Mouse (Mus musculus) ES-Bruce4 (cell line): ENCODE data around the gene Myl10. TPM values are rescaled to one million over a fixed set of nuclear protein-coding genes. Genes with fewer than 3 reads are reported as not detected.
A peak's percentile ranks its signal among the peaks of the same experiment; 100 is the strongest.
"Not testable (repeated sequence)": the region's sequence is repeated elsewhere in the genome, so short reads cannot be mapped to it uniquely, and the experiment has no call there.

Experiments used
- H3K27ac ChIP-seq: 2 replicates; pipeline ENCODE4 v1.5.1; 2012; ENCODE audit warnings: low read length, inconsistent platforms; ENCODE audit not compliant: insufficient read depth
- H3K27me3 ChIP-seq: 2 replicates; pipeline ENCODE4 v1.6.1; 2012; ENCODE audit warnings: mild to moderate bottlenecking, low read length, inconsistent platforms; ENCODE audit not compliant: control insufficient read depth, poor library complexity, insufficient read depth, severe bottlenecking
- H3K36me3 ChIP-seq: 2 replicates; pipeline ENCODE4 v1.6.1; 2012; ENCODE audit warnings: inconsistent platforms, mild to moderate bottlenecking, low read length, moderate library complexity; ENCODE audit not compliant: control insufficient read depth, poor library complexity, insufficient read depth, severe bottlenecking
- H3K4me1 ChIP-seq: one replicate; pipeline ENCODE4 v1.8.1; 2011; ENCODE audit warnings: low read length; ENCODE audit not compliant: control insufficient read depth, insufficient read depth
- H3K4me3 ChIP-seq: 2 replicates; pipeline ENCODE4 v1.5.1; 2011; ENCODE audit warnings: low read depth, mild to moderate bottlenecking, low read length
- H3K9ac ChIP-seq: 2 replicates; pipeline ENCODE4 v1.6.1; 2012; ENCODE audit warnings: low read depth, mild to moderate bottlenecking, inconsistent platforms; ENCODE audit not compliant: poor library complexity, severe bottlenecking
- H3K9me3 ChIP-seq: replicated peaks from 2 replicates; pipeline ENCODE4 v1.6.1; 2012; ENCODE audit warnings: mild to moderate bottlenecking, low read length, inconsistent platforms; ENCODE audit not compliant: control insufficient read depth, poor library complexity, insufficient read depth, severe bottlenecking
- CTCF ChIP-seq: IDR thresholded peaks from one replicate; pipeline ENCODE4 v1.8.1; 2011; ENCODE audit warnings: low read depth, low read length
- EP300 ChIP-seq: IDR thresholded peaks from 2 replicates; pipeline ENCODE4 v1.6.1; 2011; ENCODE audit warnings: low read depth, low read length; ENCODE audit not compliant: insufficient read depth
- POLR2A ChIP-seq: IDR thresholded peaks from one replicate; pipeline ENCODE4 v1.8.1; 2011; ENCODE audit warnings: low read length; ENCODE audit not compliant: insufficient read depth
- polyA plus RNA-seq: library from polyadenylated mRNA; stranded (reverse); fragments of >200 nt; gene quantifications from 2 replicates; pipeline ENCODE4 v1.2.4, GENCODE M21; 2011; ENCODE audit warnings: low read depth; ENCODE audit not compliant: missing spikeins, insufficient read depth, insufficient read length

Myl10 gene
- polyA plus RNA-seq, 1 experiment: not detected

- Histone ChIP-seq H3K9ac (no peak overlapping the region), H3K9me3 (no peaks in the 10 kb centered on the region; the same call in 1 of the 2 replicates), H3K4me1 (peaks cover 4% of the 10 kb centered on the region), H3K27me3 (no peaks in the 10 kb centered on the region), H3K36me3 (no peaks in the 10 kb centered on the region), H3K27ac (no peak overlapping the region), H3K4me3 (no peak overlapping the region)
- TF ChIP-seq EP300: no peak
- TF ChIP-seq CTCF: no peak
- TF ChIP-seq POLR2A: no peak
Measured at GRCm38 (mm10) chr5:136721596-136721995, 28.6 kb downstream of the Myl10 start.

- H3K27me3 ChIP-seq, H3K36me3 ChIP-seq, H3K27ac ChIP-seq, H3K9me3 ChIP-seq, H3K4me3 ChIP-seq, H3K4me1 ChIP-seq, H3K9ac ChIP-seq: not testable (repeated sequence)
Measured at GRCm38 (mm10) chr5:136726271-136726670, 33.3 kb downstream of the Myl10 start.

GRCm38 (mm10) chr5:136738918-136739317 is 46.0 kb downstream of the Myl10 start:
- no peak overlapping the region for H3K4me3 ChIP-seq

GRCm38 (mm10) chr5:136746596-136746995 is 53.6 kb downstream of the Myl10 start:
- H3K36me3 ChIP-seq: no peaks in the 10 kb centered on the region
- H3K9ac ChIP-seq: no peak overlapping the region
- peaks cover 9% of the 10 kb centered on the region for H3K4me1 ChIP-seq
- peaks cover 9% of the 10 kb centered on the region for H3K9me3 ChIP-seq
- H3K27me3 ChIP-seq: no peaks in the 10 kb centered on the region
- peak overlapping the region; percentile 33; the same call in 1 of the 2 replicates for H3K4me3 ChIP-seq
- TF ChIP-seq POLR2A (no peak), EP300 (no peak), CTCF (no peak)
- H3K27ac ChIP-seq: no peak overlapping the region

More at GRCm38 (mm10) chr5:136738918-136739317, 46.0 kb downstream of the Myl10 start:
- Histone ChIP-seq H3K9me3 (no peaks in the 10 kb centered on the region), H3K9ac (no peak overlapping the region), H3K27ac (no peak overlapping the region), H3K36me3 (no peaks in the 10 kb centered on the region), H3K4me1 (peaks cover 4% of the 10 kb centered on the region), H3K27me3 (no peaks in the 10 kb centered on the region)
- TF ChIP-seq CTCF (no peak), POLR2A (no peak), EP300 (no peak)

Other genes starting within 250 kb of the Myl10 start
- gene Cux1, start 125.7 kb upstream of the Myl10 start, polyA plus RNA-seq: 37.0 and 38.0 TPM in 2 replicates
- gene Col26a1, start 190.1 kb downstream of the Myl10 start, polyA plus RNA-seq: 0.52 and 2.2 TPM in 2 replicates
- 9.3 and 10.1 TPM in 2 replicates for gene Ift22, start 215.0 kb downstream of the Myl10 start, polyA plus RNA-seq